Mouse (Mus musculus) intestine, embryonic 15.5 days (tissue): ENCODE results near the gene Ptgs1. TPM values are rescaled to one million over a fixed set of nuclear protein-coding genes. Genes with fewer than 3 reads are reported as not detected.

Experiments used
- ATAC-seq: fragments of 200-750 bp; cut with Nextera tagmentation; 2 replicates; pipeline ENCODE4 v1.8.0; 2017; ENCODE audit warnings: moderate TSS enrichment, moderate library complexity
- H3K27ac ChIP-seq: fragments of 300-500 bp; sonication (generic); 2 replicates; pipeline ENCODE4 v1.5.1; 2015; ENCODE audit warnings: mild to moderate bottlenecking, inconsistent platforms
- H3K27me3 ChIP-seq: fragments of 300-500 bp; sonication (generic); replicated peaks from 2 replicates; pipeline ENCODE4 v1.6.1; 2015; ENCODE audit warnings: inconsistent platforms
- H3K36me3 ChIP-seq: fragments of 300-500 bp; sonication (generic); 2 replicates; pipeline ENCODE4 v1.6.1; 2015; ENCODE audit warnings: inconsistent platforms
- H3K4me1 ChIP-seq: fragments of 300-500 bp; sonication (generic); replicated peaks from 2 replicates; pipeline ENCODE4 v1.6.1; 2015; ENCODE audit warnings: inconsistent platforms
- H3K4me2 ChIP-seq: fragments of 300-500 bp; sonication (generic); replicated peaks from 2 replicates; pipeline ENCODE4 v1.6.1; 2015; ENCODE audit warnings: mild to moderate bottlenecking, inconsistent platforms
- H3K4me3 ChIP-seq: fragments of 300-500 bp; sonication (generic); replicated peaks from 2 replicates; pipeline ENCODE4 v1.5.1; 2015; ENCODE audit warnings: inconsistent platforms
- H3K9ac ChIP-seq: fragments of 300-500 bp; sonication (generic); 2 replicates; pipeline ENCODE4 v1.6.1; 2015; ENCODE audit warnings: inconsistent platforms
- H3K9me3 ChIP-seq: fragments of 300-500 bp; sonication (generic); 2 replicates; pipeline ENCODE4 v1.6.1; 2016; ENCODE audit warnings: inconsistent platforms
- WGBS: fragments of 180-500 bp; shearing (Covaris S2); methylation state at CpG from one replicate; pipeline ENCODE4 v1.1.7; 2015; 5-methylcytosine and 5-hydroxymethylcytosine counted together
- polyA plus RNA-seq: library from polyadenylated mRNA; unstranded; fragments of >200 nt; fragmentation: Nextera tagmentation; extraction: Ambion mirVana; gene quantifications from 2 replicates; pipeline ENCODE4 v1.2.1, GENCODE M21; 2015

Gene Ptgs1
- polyA plus RNA-seq, 1 experiment from 2014 or later, result 24.7 TPM

DNA sequence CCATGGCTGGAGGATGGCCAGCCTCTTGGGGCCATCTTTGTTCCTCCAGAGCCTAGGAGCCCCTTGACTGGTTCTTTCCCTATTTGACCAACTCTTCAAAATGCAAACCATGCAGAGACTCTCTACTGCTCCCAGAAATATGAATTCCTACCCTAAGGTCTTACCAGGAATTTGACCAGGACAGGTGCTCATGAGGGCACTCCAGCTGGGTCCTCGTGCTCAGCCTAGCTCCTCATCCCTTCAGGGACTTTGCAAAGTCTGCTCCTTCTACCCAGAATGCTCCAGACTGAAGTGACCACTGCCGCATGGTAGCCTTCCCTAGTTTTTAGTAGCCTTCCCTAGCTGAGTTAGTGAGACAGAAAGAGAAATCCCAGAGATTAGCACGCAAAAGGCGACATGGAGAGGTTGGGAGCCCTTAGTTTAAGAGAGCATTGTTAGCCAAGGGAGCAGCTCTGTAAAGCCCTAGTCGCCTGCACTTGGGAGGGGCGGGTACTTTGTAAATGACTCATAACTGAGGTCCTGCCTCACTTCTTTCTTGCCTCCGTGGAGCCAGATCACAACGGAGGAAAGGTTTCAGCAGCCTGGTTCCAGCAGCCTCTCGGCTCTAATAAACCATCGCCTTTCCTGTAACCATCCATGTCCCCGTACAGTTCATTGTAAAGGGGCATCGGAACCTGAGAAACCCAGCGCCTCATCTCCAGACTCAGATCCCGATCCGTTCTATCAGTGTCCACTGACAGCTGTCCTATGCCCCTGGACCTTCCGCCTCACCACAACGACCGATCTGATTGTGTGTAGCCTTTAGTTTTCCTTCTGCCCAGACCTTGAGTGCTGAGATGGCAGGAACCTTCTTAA lies 28.2 kb upstream of the Ptgs1 start:
- Histone ChIP-seq H3K36me3 (no peaks in the 10 kb centered on the region), H3K4me1 (peaks cover 23% of the 10 kb centered on the region), H3K27ac (no peak overlapping the region), H3K4me3 (peak overlapping the region; percentile 31; the same call in 1 of the 2 replicates), H3K9ac (no peak overlapping the region), H3K4me2 (peak overlapping the region; percentile 78), H3K9me3 (no peaks in the 10 kb centered on the region), H3K27me3 (peaks cover 34% of the 10 kb centered on the region)
- no peak for ATAC-seq
- WGBS, result 28% methylated on average over 18 of the region's 18 CpGs

DNA sequence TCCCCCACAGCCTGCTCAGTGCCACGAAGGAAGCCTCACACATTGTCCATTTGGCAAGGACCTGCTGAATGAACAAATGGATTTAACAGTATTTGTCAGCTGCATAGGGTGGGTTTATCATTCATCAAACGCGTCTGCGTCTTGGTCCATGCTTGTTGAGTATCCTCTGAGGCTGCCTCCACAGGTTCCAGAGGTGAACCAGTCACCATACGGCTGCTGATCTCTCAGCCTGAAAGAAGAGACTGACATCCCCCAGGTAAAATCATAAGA lies 27.7 kb upstream of the Ptgs1 start:
- Histone ChIP-seq H3K36me3 (no peaks in the 10 kb centered on the region), H3K9me3 (no peaks in the 10 kb centered on the region), H3K27me3 (peaks cover 34% of the 10 kb centered on the region), H3K4me2 (peak overlapping the region; percentile 78), H3K27ac (no peak overlapping the region), H3K4me3 (peak overlapping the region; percentile 31), H3K4me1 (peaks cover 23% of the 10 kb centered on the region), H3K9ac (no peak overlapping the region)
- WGBS, result 17% methylated on average over 5 of the region's 5 CpGs
- no peak for ATAC-seq

DNA sequence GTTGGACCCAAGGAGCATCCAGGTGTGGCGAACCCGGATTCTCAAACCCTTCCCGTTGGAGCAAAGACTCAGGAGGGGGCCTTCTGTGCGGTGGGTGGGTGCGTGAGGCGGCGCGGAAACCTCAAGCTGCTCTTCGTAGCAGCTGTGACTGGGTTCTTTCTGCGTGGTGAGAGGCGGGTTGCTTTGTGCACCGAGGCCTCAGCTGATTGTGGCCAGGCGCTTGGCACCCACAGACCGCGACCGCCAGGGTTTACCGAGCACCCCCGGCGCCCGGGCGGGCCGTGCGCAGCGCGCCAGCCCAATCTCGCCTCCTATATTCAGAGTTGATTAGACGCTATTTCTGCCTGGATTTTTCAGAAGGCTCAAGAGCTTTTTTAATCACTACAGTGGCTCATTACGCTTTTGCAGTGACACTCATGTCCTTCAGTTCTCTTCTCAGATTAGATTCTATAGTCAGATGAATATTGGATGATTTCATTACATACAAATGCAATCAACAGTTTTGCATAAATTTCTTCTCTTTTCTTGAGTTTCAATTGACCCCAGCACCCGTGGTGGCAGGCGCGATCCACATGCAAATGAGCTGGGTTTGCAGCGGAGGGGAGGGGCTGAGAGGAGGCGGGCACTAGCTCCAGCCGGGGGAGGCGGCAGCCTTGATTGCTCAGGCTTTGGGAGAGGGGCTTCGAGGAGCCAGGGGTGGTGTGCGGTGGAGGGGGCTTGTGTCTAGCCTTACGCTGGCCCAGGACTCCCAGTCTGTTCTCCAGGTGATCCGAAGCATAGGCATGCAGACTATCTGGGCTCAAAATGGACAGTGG lies 27.0 kb upstream of the Ptgs1 start:
- Histone ChIP-seq H3K27me3 (peaks cover 34% of the 10 kb centered on the region), H3K36me3 (no peaks in the 10 kb centered on the region), H3K9me3 (no peaks in the 10 kb centered on the region), H3K4me1 (peaks cover 23% of the 10 kb centered on the region), H3K9ac (peak overlapping the region; percentile 28; the same call in 1 of the 2 replicates), H3K27ac (no peak overlapping the region), H3K4me2 (peak overlapping the region; percentile 78), H3K4me3 (peak overlapping the region; percentile 31)
- WGBS, result 1% methylated on average over 39 of the region's 39 CpGs
- ATAC-seq, result peak; percentile 39

GRCm38 (mm10) chr2:36204595-36204994 lies 25.6 kb upstream of the Ptgs1 start:
- Histone ChIP-seq H3K4me1 (peaks cover 16% of the 10 kb centered on the region), H3K4me3 (no peak overlapping the region)
- WGBS, result 66% methylated on average over 4 of the region's 4 CpGs

DNA sequence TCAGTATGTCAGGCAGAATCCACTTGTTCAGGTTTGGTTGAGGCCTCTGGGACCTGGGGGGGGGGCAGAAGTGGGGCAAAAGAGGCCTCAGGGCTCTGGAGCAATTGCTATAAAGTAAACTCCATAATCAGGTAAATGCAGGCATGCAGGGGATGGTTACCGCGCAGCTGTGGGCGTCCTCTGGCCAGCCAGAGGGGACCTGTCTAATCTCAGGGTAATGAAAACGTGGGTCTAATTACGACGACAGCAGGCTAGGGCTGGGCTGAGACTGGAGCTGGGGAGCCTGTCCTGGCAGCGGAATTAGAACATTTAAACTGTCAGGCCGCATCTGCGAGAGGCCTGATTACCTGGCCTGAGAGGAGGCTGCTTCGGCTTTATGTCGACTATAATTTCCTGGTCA lies 23.2 kb upstream of the Ptgs1 start:
- H3K27me3 ChIP-seq, result peaks cover 56% of the 10 kb centered on the region
- no peaks in the 10 kb centered on the region for H3K9me3 ChIP-seq
- no peak overlapping the region for H3K4me2 ChIP-seq
- no peak for ATAC-seq
- peaks cover 17% of the 10 kb centered on the region for H3K4me1 ChIP-seq
- H3K4me3 ChIP-seq, result no peak overlapping the region
- no peaks in the 10 kb centered on the region for H3K36me3 ChIP-seq
- 53% methylated on average over 11 of the region's 11 CpGs for WGBS
- H3K27ac ChIP-seq, result no peak overlapping the region
- no peak overlapping the region for H3K9ac ChIP-seq

More at GRCm38 (mm10) chr2:36204595-36204994, 25.6 kb upstream of the Ptgs1 start:
- Histone ChIP-seq H3K9ac (no peak overlapping the region), H3K27me3 (peaks cover 44% of the 10 kb centered on the region), H3K4me2 (no peak overlapping the region), H3K27ac (no peak overlapping the region), H3K36me3 (no peaks in the 10 kb centered on the region), H3K9me3 (no peaks in the 10 kb centered on the region)
- no peak for ATAC-seq

DNA sequence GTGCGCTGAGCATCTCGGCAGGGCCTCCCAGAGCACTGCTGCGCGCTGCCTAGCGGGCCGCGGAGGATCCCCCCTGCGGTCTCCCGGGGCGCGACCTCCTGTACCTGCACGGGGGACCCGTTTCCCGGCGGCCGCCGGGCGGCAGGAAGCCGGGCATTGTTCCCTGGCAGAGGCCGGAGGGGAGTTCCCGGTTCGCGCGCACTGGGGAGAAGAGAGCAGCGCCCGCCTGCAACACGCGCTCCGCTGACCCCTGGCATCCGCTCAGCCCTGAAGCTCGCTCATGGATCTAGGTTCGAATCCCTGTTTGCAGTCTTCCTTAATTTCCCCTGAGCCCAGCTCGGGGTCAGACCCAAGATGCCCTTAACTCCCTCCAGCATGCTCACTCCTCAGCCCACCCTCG lies 19.4 kb upstream of the Ptgs1 start:
- peaks cover 33% of the 10 kb centered on the region for H3K27me3 ChIP-seq
- H3K4me3 ChIP-seq, result peak overlapping the region; percentile 9; the same call in 1 of the 2 replicates
- 0 out of 2 replicates have a peak, but pooled peaks cover 2% of the 10 kb centered on the region for H3K4me1 ChIP-seq
- WGBS, result 13% methylated on average over 18 of the region's 34 CpGs
- no peak for ATAC-seq
- H3K27ac ChIP-seq, result no peak overlapping the region
- no peaks in the 10 kb centered on the region for H3K36me3 ChIP-seq
- peak overlapping the region; percentile 36 for H3K4me2 ChIP-seq
- no peak overlapping the region for H3K9ac ChIP-seq
- H3K9me3 ChIP-seq, result no peaks in the 10 kb centered on the region

DNA sequence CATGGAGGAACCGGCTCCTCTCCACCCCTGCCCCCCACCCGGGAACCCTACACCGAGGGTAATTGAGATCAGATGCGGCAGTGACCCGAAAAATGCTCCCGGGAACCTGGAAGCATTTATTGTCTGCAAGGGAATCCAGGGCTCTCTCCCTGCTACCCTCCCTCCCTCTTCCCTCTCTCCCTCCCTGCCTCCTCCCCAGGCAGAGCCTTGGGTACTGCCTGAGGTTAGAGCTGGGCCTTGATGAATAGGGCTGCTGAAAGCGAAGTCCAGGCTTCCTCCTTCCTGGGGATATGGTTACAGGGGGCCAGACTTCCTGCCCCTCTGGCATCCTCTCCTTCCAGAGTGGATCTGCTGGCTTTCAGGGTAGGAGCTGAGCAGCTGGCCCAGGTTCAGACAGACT lies 18.4 kb upstream of the Ptgs1 start:
- Histone ChIP-seq H3K9ac (no peak overlapping the region), H3K36me3 (no peaks in the 10 kb centered on the region), H3K4me2 (no peak overlapping the region), H3K9me3 (no peaks in the 10 kb centered on the region), H3K27ac (no peak overlapping the region), H3K4me3 (no peak overlapping the region), H3K4me1 (peaks cover 9% of the 10 kb centered on the region; the same call in 1 of the 2 replicates), H3K27me3 (peaks cover 33% of the 10 kb centered on the region)
- WGBS, result 39% methylated on average over 7 of the region's 7 CpGs
- no peak for ATAC-seq

DNA sequence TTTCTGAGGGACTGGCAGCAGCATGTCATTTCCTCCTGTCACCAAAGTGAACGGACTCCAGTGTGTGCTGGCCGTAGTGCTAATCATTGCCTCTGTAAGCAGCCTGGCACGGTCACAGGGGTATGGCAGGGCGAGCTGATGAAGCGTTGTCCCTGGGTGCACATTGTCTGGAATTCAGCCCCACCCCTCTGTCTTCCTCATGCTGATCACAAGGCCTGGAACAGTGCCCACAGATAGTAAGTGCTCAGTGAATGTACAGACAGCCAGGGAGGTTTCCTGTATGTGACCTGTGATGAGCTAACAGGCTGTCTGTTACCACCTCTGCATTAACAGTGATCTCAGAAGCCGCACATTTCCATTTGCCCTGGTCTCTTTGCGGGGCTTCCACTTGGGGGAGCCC lies 17.1 kb upstream of the Ptgs1 start:
- ATAC-seq, result no peak

GRCm38 (mm10) chr2:36214023-36214422 lies 16.2 kb upstream of the Ptgs1 start:
- H3K4me1 ChIP-seq, result peaks cover 14% of the 10 kb centered on the region; the same call in 1 of the 2 replicates
- H3K27me3 ChIP-seq, result peaks cover 29% of the 10 kb centered on the region
- 4% methylated on average over 8 of the region's 8 CpGs for WGBS
- H3K9ac ChIP-seq, result no peak overlapping the region
- peak; percentile 83 for ATAC-seq
- H3K4me2 ChIP-seq, result no peak overlapping the region
- H3K36me3 ChIP-seq, result no peaks in the 10 kb centered on the region
- H3K4me3 ChIP-seq, result no peak overlapping the region
- H3K9me3 ChIP-seq, result no peaks in the 10 kb centered on the region
- no peak overlapping the region for H3K27ac ChIP-seq

More for the DNA sequence above, 17.1 kb upstream of the Ptgs1 start:
- Histone ChIP-seq H3K4me3 (no peak overlapping the region), H3K36me3 (no peaks in the 10 kb centered on the region), H3K4me2 (no peak overlapping the region), H3K27ac (no peak overlapping the region), H3K4me1 (peaks cover 14% of the 10 kb centered on the region; the same call in 1 of the 2 replicates), H3K9ac (no peak overlapping the region), H3K27me3 (peaks cover 33% of the 10 kb centered on the region), H3K9me3 (no peaks in the 10 kb centered on the region)
- 58% methylated on average over 7 of the region's 7 CpGs for WGBS

DNA sequence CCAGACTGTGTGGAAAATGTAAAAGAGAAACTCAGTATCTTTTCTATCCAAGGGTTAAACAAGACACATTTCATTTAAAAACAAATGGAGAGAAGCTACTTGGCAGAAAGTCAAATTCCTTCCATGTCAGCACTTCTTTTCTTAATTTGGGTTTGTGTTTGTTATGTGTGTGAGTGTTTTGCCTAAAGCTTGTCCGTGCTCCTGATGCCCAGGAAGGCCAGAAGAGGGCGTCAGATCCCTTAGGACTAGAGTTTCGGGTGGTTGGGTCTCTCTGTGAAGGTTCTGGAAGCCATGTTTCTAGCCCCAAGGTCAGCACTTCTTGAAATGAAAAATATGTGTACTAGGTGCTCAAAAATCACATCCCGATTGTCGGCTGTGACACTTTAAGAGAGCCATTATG lies 15.8 kb upstream of the Ptgs1 start:
- no peak overlapping the region for H3K4me2 ChIP-seq
- peaks cover 14% of the 10 kb centered on the region; the same call in 1 of the 2 replicates for H3K4me1 ChIP-seq
- WGBS, result 62% methylated on average over 5 of the region's 5 CpGs
- H3K9me3 ChIP-seq, result no peaks in the 10 kb centered on the region
- H3K36me3 ChIP-seq, result no peaks in the 10 kb centered on the region
- H3K4me3 ChIP-seq, result no peak overlapping the region
- ATAC-seq, result no peak
- no peak overlapping the region for H3K27ac ChIP-seq
- peaks cover 25% of the 10 kb centered on the region for H3K27me3 ChIP-seq
- H3K9ac ChIP-seq, result no peak overlapping the region

DNA sequence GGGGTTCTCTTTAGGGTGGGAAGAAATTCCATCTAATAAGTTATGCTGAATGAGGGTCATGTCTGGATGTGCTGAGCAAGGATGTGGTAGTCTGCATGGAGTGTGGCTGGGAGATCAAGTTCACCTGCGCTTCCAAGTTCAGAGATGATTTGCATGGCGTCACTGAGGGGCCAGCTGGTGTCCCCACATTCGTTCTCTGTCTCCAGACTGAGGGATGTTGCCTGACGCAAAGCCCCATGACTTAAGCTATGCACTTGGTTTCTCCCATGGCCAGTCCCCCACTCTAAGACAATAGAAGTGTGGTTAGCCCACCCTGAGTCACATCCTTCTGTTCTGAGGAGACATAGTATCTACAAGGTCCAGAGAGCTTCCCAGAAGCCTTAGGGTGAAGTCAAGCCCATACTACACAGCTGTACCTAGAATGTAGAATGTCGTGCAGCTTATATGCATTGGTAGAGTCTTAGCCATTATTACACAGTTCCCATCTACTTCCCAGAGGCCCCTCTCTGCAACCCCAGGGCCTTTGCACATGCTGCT lies 15.0 kb upstream of the Ptgs1 start:
- ATAC-seq, result no peak
- Histone ChIP-seq H3K27ac (no peak overlapping the region), H3K4me1 (peaks cover 14% of the 10 kb centered on the region; the same call in 1 of the 2 replicates), H3K36me3 (no peaks in the 10 kb centered on the region), H3K9me3 (no peaks in the 10 kb centered on the region), H3K4me2 (no peak overlapping the region), H3K27me3 (peaks cover 17% of the 10 kb centered on the region), H3K9ac (no peak overlapping the region), H3K4me3 (no peak overlapping the region)
- 87% methylated on average over 5 of the region's 5 CpGs for WGBS

DNA sequence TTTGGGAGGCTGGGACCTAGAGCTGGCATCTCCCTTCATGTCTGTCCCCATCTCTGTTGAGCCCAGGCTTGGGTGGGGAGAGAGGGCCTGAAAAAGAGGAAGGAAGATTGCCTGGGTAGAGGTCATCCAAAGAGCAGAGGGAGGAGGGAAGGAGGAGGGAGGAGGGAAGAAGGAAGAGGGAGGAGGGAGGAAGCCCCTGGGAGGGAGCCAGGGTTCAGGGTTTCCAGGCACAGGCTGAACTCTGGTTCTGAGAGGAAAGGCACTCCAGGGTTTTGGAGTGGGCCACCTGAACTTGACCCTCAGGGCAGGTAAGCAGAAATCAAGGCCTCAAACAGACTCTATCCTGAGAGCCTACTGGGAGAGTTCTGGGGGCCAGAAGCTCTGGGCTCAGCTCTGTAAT lies 13.7 kb upstream of the Ptgs1 start:
- peaks cover 7% of the 10 kb centered on the region for H3K27me3 ChIP-seq
- no peak overlapping the region for H3K4me3 ChIP-seq
- H3K9ac ChIP-seq, result no peak overlapping the region
- no peak for ATAC-seq
- H3K36me3 ChIP-seq, result no peaks in the 10 kb centered on the region
- no peak overlapping the region for H3K27ac ChIP-seq
- H3K4me1 ChIP-seq, result peaks cover 12% of the 10 kb centered on the region; the same call in 1 of the 2 replicates
- H3K9me3 ChIP-seq, result no peaks in the 10 kb centered on the region
- H3K4me2 ChIP-seq, result no peak overlapping the region
